21 mouse cellular contexts compared by ENCODE assay signal in genomic region chr2:71050511-71050910, GRCm38 (mm10). TPM values are rescaled to one million over a fixed set of nuclear protein-coding genes. Genes with fewer than 3 reads are reported as not detected.
DNase-seq lines count a peak whose midpoint lies in the region; ATAC-seq and TF ChIP-seq lines count a peak whose summit lies in the region.
"Had no signal": no experiment of that assay in that cellular context is flagged by ENCODE, and none has a peak within 500 bp of the region (broad histone marks: within the 10 kb centered on the region; RNA-seq: fewer than 3 reads in every experiment).

No protein-coding gene starts in this region.

- no peaks in the 10 kb centered on the region for H3K36me3 ChIP-seq in kidney, embryonic 14.5 days (ENCODE audit: control insufficient read depth, insufficient read depth, low read length)
- no peaks in the 10 kb centered on the region for H3K36me3 ChIP-seq in liver, adult 2 months (ENCODE audit: control insufficient read depth, insufficient read depth, low read length)
- peaks cover 3% of the 10 kb centered on the region; the same call in 1 of the 2 replicates for H3K36me3 ChIP-seq in liver, postnatal 0 days (replicated peaks; ENCODE audit: insufficient read depth, low read length)
- H3K36me3 ChIP-seq in stomach, postnatal 0 days (ENCODE audit: control insufficient read depth, insufficient read depth, low read length): no peaks in the 10 kb centered on the region
- H3K36me3 ChIP-seq: embryonic facial prominence, embryonic 15.5 days; forebrain, embryonic 10.5 days; heart, embryonic 15.5 days had no signal

- H3K4me1 ChIP-seq in kidney, embryonic 14.5 days (ENCODE audit: control insufficient read depth, insufficient read depth, low read length): 0 out of 2 replicates have a peak, but pooled peaks cover 3% of the 10 kb centered on the region
- H3K4me1 ChIP-seq in liver, adult 2 months (ENCODE audit: control insufficient read depth, insufficient read depth, low read length): peaks cover 3% of the 10 kb centered on the region
- H3K4me1 ChIP-seq in liver, postnatal 0 days (ENCODE audit: insufficient read depth): peaks cover 9% of the 10 kb centered on the region
- H3K4me1 ChIP-seq in stomach, postnatal 0 days (replicated peaks; ENCODE audit: control insufficient read depth, insufficient read depth): no peaks in the 10 kb centered on the region

- TF ChIP-seq EP300 in liver, postnatal 0 days (IDR thresholded peaks at IDR 0.05; ENCODE audit: low read depth): no peak
- TF ChIP-seq EP300 in stomach, postnatal 0 days (optimal IDR thresholded peaks at IDR 0.05): no peak

- TF ChIP-seq POLR2A in liver, adult 2 months (IDR thresholded peaks at IDR 0.05; ENCODE audit: extremely low read depth, insufficient read depth, low read length): no peak

- WGBS in kidney, embryonic 14.5 days: 94% methylated on average over 7 of the region's 7 CpGs
- WGBS in liver, adult 2 months: 48% methylated on average over 7 of the region's 7 CpGs
- WGBS in liver, postnatal 0 days (ENCODE audit: insufficient replicate concordance): 83% methylated on average over 7 of the region's 7 CpGs
- WGBS in stomach, postnatal 0 days: 87% methylated on average over 7 of the region's 7 CpGs

- no peak overlapping the region for H3K4me2 ChIP-seq in kidney, embryonic 14.5 days (replicated peaks; ENCODE audit: low read depth, low read length)
- H3K4me2 ChIP-seq in liver, postnatal 0 days (ENCODE audit: low read depth, low read length): no peak overlapping the region
- no peak overlapping the region for H3K4me2 ChIP-seq in stomach, postnatal 0 days (replicated peaks; ENCODE audit: low read depth)
- H3K4me2 ChIP-seq: embryonic facial prominence, embryonic 15.5 days; heart, embryonic 11.5 days; heart, embryonic 15.5 days had no signal

- no peak for ATAC-seq in kidney, embryonic 14.5 days (ENCODE audit: low FRiP score, low TSS enrichment)
- ATAC-seq in liver, postnatal 0 days: no peak
- ATAC-seq in stomach, postnatal 0 days (ENCODE audit: low FRiP score, low TSS enrichment): no peak
- ATAC-seq: forebrain, embryonic 14.5 days had no signal

- DNase-seq in kidney, adult 11 months: peak; percentile 51
- peak; percentile 66 for DNase-seq in liver, adult 2 months (ENCODE audit: extremely low read depth, low read depth, low spot score)
- DNase-seq in liver, postnatal 0 days: no peak
- DNase-seq in kidney, postnatal 25 days: peak; percentile 57 to 72
- DNase-seq in stomach, postnatal 0 days (ENCODE audit: low spot score): no peak
- no peak for DNase-seq in heart, adult 9 months (ENCODE audit: low spot score in 2 of 2)
- DNase-seq: adrenal gland, postnatal 10 days; cerebellum, adult 11 months; cerebellum, adult 8-10 months; cerebellum, postnatal 14 days; embryo, embryonic 11 days; gastrocnemius, adult 2 months; gastrocnemius, postnatal 25 days; heart, postnatal 14 days had no signal

- H3K79me2 ChIP-seq in liver, adult 2 months (ENCODE audit: control insufficient read depth, insufficient read depth, low read length): peaks cover 5% of the 10 kb centered on the region; the same call in 1 of the 2 replicates

- H3K27me3 ChIP-seq in kidney, embryonic 14.5 days (ENCODE audit: control insufficient read depth, insufficient read depth, low read length): no peaks in the 10 kb centered on the region
- no peaks in the 10 kb centered on the region for H3K27me3 ChIP-seq in liver, adult 2 months (ENCODE audit: control insufficient read depth, insufficient read depth, low read length)
- no peaks in the 10 kb centered on the region for H3K27me3 ChIP-seq in liver, postnatal 0 days (ENCODE audit: insufficient read depth, low read length)
- no peaks in the 10 kb centered on the region for H3K27me3 ChIP-seq in stomach, postnatal 0 days (ENCODE audit: control insufficient read depth, insufficient read depth, low read length)
- H3K27me3 ChIP-seq: embryonic facial prominence, embryonic 15.5 days; heart, embryonic 15.5 days had no signal

- H3K9ac ChIP-seq in kidney, embryonic 14.5 days (ENCODE audit: low read depth, low read length): no peak overlapping the region
- no peak overlapping the region for H3K9ac ChIP-seq in liver, adult 2 months (ENCODE audit: low read depth, low read length)
- H3K9ac ChIP-seq in liver, postnatal 0 days (replicated peaks): no peak overlapping the region
- H3K9ac ChIP-seq in stomach, postnatal 0 days (ENCODE audit: low read length): no peak overlapping the region
- H3K9ac ChIP-seq: embryonic facial prominence, embryonic 15.5 days; heart, embryonic 15.5 days had no signal

- H3K4me3 ChIP-seq in kidney, embryonic 14.5 days (ENCODE audit: low read length): no peak overlapping the region
- H3K4me3 ChIP-seq in liver, adult 2 months (ENCODE audit: insufficient read depth, low read depth, low read length): no peak overlapping the region
- no peak overlapping the region for H3K4me3 ChIP-seq in liver, postnatal 0 days (ENCODE audit: low read depth, low read length)
- H3K4me3 ChIP-seq in stomach, postnatal 0 days (ENCODE audit: low read depth, low read length): no peak overlapping the region
- H3K4me3 ChIP-seq: embryonic facial prominence, embryonic 15.5 days; erythroblast, embryonic 14.5 days; forebrain, embryonic 10.5 days; gastrocnemius, adult 2 months; heart, embryonic 15.5 days had no signal

- no peak for TF ChIP-seq CTCF in liver, adult 2 months (IDR thresholded peaks at IDR 0.05; ENCODE audit: low read depth, low read length)
- TF ChIP-seq CTCF in liver, postnatal 0 days (IDR thresholded peaks at IDR 0.05; ENCODE audit: low read depth): no peak
- TF ChIP-seq CTCF in stomach, postnatal 0 days (IDR thresholded peaks at IDR 0.05; ENCODE audit: low read depth): no peak

- H3K27ac ChIP-seq in kidney, embryonic 14.5 days (ENCODE audit: low read depth, low read length): no peak overlapping the region
- H3K27ac ChIP-seq in liver, adult 2 months (replicated peaks; ENCODE audit: insufficient read depth, low read depth, low read length): no peak overlapping the region
- H3K27ac ChIP-seq in liver, postnatal 0 days (ENCODE audit: low read depth): no peak overlapping the region
- H3K27ac ChIP-seq in stomach, postnatal 0 days (replicated peaks): no peak overlapping the region
- H3K27ac ChIP-seq: embryonic facial prominence, embryonic 15.5 days; forebrain, embryonic 10.5 days; gastrocnemius, adult 2 months; heart, embryonic 15.5 days had no signal

- no peaks in the 10 kb centered on the region for H3K9me3 ChIP-seq in kidney, embryonic 14.5 days (ENCODE audit: control insufficient read depth, low read length)
- H3K9me3 ChIP-seq in liver, postnatal 0 days (ENCODE audit: low read length): no peaks in the 10 kb centered on the region
- H3K9me3 ChIP-seq in stomach, postnatal 0 days (ENCODE audit: control insufficient read depth, low read length): no peaks in the 10 kb centered on the region
- H3K9me3 ChIP-seq: embryonic facial prominence, embryonic 15.5 days; forebrain, embryonic 10.5 days; heart, embryonic 15.5 days had no signal

RNA-seq across cellular contexts. Expression of gene Dcaf17, which starts 4.6 kb away (rescaled TPM):
- polyA plus RNA-seq in kidney, embryonic 14.5 days (2014; fragmentation: Nextera tagmentation; extraction: Ambion mirVana): 29.2 and 34.1 TPM in 2 replicates
- 8.3 and 9.5 TPM in 2 replicates for total RNA-seq in liver, adult 2 months (2014; rRNA removed)
- 2.1 and 2.8 TPM in 2 replicates for polyA plus RNA-seq in liver, adult 2 months (2012; rRNA removed)
- polyA plus RNA-seq in liver, postnatal 0 days (2015; fragmentation: Nextera tagmentation; extraction: Ambion mirVana): 10.8 and 11.8 TPM in 2 replicates
- 26.6 and 28.7 TPM in 2 replicates for polyA plus RNA-seq in stomach, postnatal 0 days (2015; fragmentation: Nextera tagmentation; extraction: Ambion mirVana)

RNA-seq across cellular contexts. Expression of gene Mettl8, which starts 4.9 kb away (rescaled TPM):
- polyA plus RNA-seq in kidney, embryonic 14.5 days (2014; fragmentation: Nextera tagmentation; extraction: Ambion mirVana): 15.4 and 22.2 TPM in 2 replicates
- 10.8 and 11.7 TPM in 2 replicates for total RNA-seq in liver, adult 2 months (2014; rRNA removed)
- polyA plus RNA-seq in liver, adult 2 months (2012; rRNA removed): 2.5 and 2.7 TPM in 2 replicates
- polyA plus RNA-seq in liver, postnatal 0 days (2015; fragmentation: Nextera tagmentation; extraction: Ambion mirVana): 3.8 and 4.0 TPM in 2 replicates
- polyA plus RNA-seq in stomach, postnatal 0 days (2015; fragmentation: Nextera tagmentation; extraction: Ambion mirVana): 7.7 and 9.2 TPM in 2 replicates

Comparison
In these comparisons a context has a peak if more than half of its experiments do, and no peak if none do; other contexts are left out.
1. DNase-seq: peak in kidney, adult 11 months (single experiment), liver, adult 2 months (single experiment) and kidney, postnatal 25 days (2 of 2); none in liver, postnatal 0 days (single experiment), stomach, postnatal 0 days (single experiment) and heart, adult 9 months (0 of 2).